Mouse (Mus musculus) adrenal gland, adult 8-10 months (tissue): ENCODE results near the gene Rbm31y. TPM values are rescaled to one million over a fixed set of nuclear protein-coding genes. Genes with fewer than 3 reads are reported as not detected.
"Not testable (repeated sequence)": the region's sequence is repeated elsewhere in the genome, so short reads cannot be mapped to it uniquely, and the experiment has no call there.

Source experiments
- DNase-seq: peaks from one replicate; pipeline ENCODE4 v3.0.0; 2022
- total RNA-seq, 4 experiments: library from RNA; stranded (reverse); gene quantifications; 2 replicates each; pipeline ENCODE4 v1.2.4; 2022

Gene Rbm31y
- total RNA-seq, result not detected

DNA sequence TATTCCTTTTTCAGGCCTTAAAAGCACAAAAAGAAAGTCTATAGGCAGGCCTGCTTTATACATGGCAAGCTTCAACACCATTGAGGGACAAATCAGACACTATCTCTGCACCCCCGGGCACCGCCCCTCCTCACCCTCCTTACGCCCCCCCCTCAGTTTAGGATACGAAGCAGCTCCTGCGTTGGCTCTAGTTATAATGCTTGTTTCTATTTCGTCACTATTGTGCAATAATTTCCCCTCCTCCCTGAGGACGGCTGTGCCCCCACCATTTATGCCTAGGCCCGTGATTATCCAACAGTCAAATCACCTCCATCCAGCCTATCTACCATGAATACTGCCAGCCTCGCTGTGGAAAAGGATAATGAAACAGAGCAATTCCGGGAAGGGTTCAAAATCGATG, at the start of gene Rbm31y:
TSS of gene Rbm31y (plus strand) at position 301 of the 400 bp plus-strand sequence.
- not testable (repeated sequence) for DNase-seq
